Mouse (Mus musculus): ENCODE results near the gene Itga5. TPM values are rescaled to one million over a fixed set of nuclear protein-coding genes. Genes with fewer than 3 reads are reported as not detected.

The Itga5 gene
- total and polyA plus RNA-seq, 3 experiments = 36.4 to 38.6 (median 36.7) TPM

- TF ChIP-seq CTCF (IDR thresholded peaks at IDR 0.05) = no peak
- no peak for TF ChIP-seq EP300 (IDR thresholded peaks at IDR 0.05; ENCODE audit: insufficient read depth, low read depth, low read length)
- TF ChIP-seq POLR2A (IDR thresholded peaks at IDR 0.05; ENCODE audit: insufficient read depth, low read depth, low read length) = no peak
- Histone ChIP-seq H3K9ac (ENCODE audit: low read depth, low read length) (no peak overlapping the region), H3K36me3 (ENCODE audit: control insufficient read depth, insufficient read depth, low read length) (no peaks in the 10 kb centered on the region), H3K27me3 (ENCODE audit: control insufficient read depth, insufficient read depth, low read length) (no peaks in the 10 kb centered on the region), H3K4me3 (no peak overlapping the region), H3K79me2 (replicated peaks; ENCODE audit: control insufficient read depth, insufficient read depth, low read length) (no peaks in the 10 kb centered on the region), H3K27ac (no peak overlapping the region), H3K4me1 (ENCODE audit: control insufficient read depth, insufficient read depth, low read length) (peaks cover 5% of the 10 kb centered on the region; the same call in 1 of the 2 replicates)
- DNase-seq = peak in 1 of 2 experiments; percentile 25
- intact Hi-C loops (cut with DNase I) = loop anchor here (10.0 kb wide), 1 partner anchor 316 kb away; no protein-coding TSS in a partner anchor
- WGBS = 37% methylated on average over 2 of the region's 2 CpGs
These were observed 65.5 kb downstream of the Itga5 start for GRCm38 (mm10) chr15:103301046-103301445.

GRCm38 (mm10) chr15:103300560-103300959 lies 66.0 kb downstream of the Itga5 start:
- peaks cover 5% of the 10 kb centered on the region; the same call in 1 of the 2 replicates for H3K4me1 ChIP-seq (ENCODE audit: control insufficient read depth, insufficient read depth, low read length)
- intact Hi-C loops (cut with DNase I) = loop anchor here (10.0 kb wide), 1 partner anchor 316 kb away; no protein-coding TSS in a partner anchor
- no peak overlapping the region for H3K27ac ChIP-seq
- H3K36me3 ChIP-seq (ENCODE audit: control insufficient read depth, insufficient read depth, low read length) = no peaks in the 10 kb centered on the region
- H3K4me3 ChIP-seq = no peak overlapping the region
- no peaks in the 10 kb centered on the region for H3K27me3 ChIP-seq (ENCODE audit: control insufficient read depth, insufficient read depth, low read length)
- no peak overlapping the region for H3K9ac ChIP-seq (ENCODE audit: low read depth, low read length)
- no peak for TF ChIP-seq POLR2A (IDR thresholded peaks at IDR 0.05; ENCODE audit: insufficient read depth, low read depth, low read length)
- no peak for TF ChIP-seq EP300 (IDR thresholded peaks at IDR 0.05; ENCODE audit: insufficient read depth, low read depth, low read length)
- no peak for TF ChIP-seq CTCF (IDR thresholded peaks at IDR 0.05)
- WGBS = 35% methylated on average over 2 of the region's 2 CpGs
- no peaks in the 10 kb centered on the region for H3K79me2 ChIP-seq (replicated peaks; ENCODE audit: control insufficient read depth, insufficient read depth, low read length)
- no peak for DNase-seq

GRCm38 (mm10) chr15:103300067-103300471 lies 66.5 kb downstream of the Itga5 start:
- Histone ChIP-seq H3K9ac (ENCODE audit: low read depth, low read length) (no peak overlapping the region), H3K4me3 (no peak overlapping the region), H3K4me1 (ENCODE audit: control insufficient read depth, insufficient read depth, low read length) (peaks cover 5% of the 10 kb centered on the region; the same call in 1 of the 2 replicates), H3K27me3 (ENCODE audit: control insufficient read depth, insufficient read depth, low read length) (no peaks in the 10 kb centered on the region), H3K36me3 (ENCODE audit: control insufficient read depth, insufficient read depth, low read length) (no peaks in the 10 kb centered on the region), H3K79me2 (replicated peaks; ENCODE audit: control insufficient read depth, insufficient read depth, low read length) (no peaks in the 10 kb centered on the region), H3K27ac (no peak overlapping the region)
- WGBS = 54% methylated on average over 18 of the region's 18 CpGs
- no peak for DNase-seq
- intact Hi-C loops (cut with DNase I) = loop anchor here (10.0 kb wide), 1 partner anchor 315 kb away; no protein-coding TSS in a partner anchor
- TF ChIP-seq CTCF (IDR thresholded peaks at IDR 0.05) = no peak
- no peak for TF ChIP-seq EP300 (IDR thresholded peaks at IDR 0.05; ENCODE audit: insufficient read depth, low read depth, low read length)

GRCm38 (mm10) chr15:103299644-103300043 lies 66.9 kb downstream of the Itga5 start:
- Histone ChIP-seq H3K4me3 (no peak overlapping the region), H3K9ac (ENCODE audit: low read depth, low read length) (no peak overlapping the region)
- intact Hi-C loops (cut with DNase I) = loop anchor here (10.0 kb wide), 1 partner anchor 315 kb away; no protein-coding TSS in a partner anchor

GRCm38 (mm10) chr15:103298861-103299616 lies 67.5 kb downstream of the Itga5 start:
- intact Hi-C loops (cut with DNase I) = no loop called here
- H3K27ac ChIP-seq = no peak overlapping the region

More at GRCm38 (mm10) chr15:103299644-103300043, 66.9 kb downstream of the Itga5 start:
- H3K27ac ChIP-seq = no peak overlapping the region
- H3K27me3 ChIP-seq (ENCODE audit: control insufficient read depth, insufficient read depth, low read length) = no peaks in the 10 kb centered on the region
- WGBS = 76% methylated on average over 8 of the region's 8 CpGs
- H3K4me1 ChIP-seq (ENCODE audit: control insufficient read depth, insufficient read depth, low read length) = peaks cover 5% of the 10 kb centered on the region; the same call in 1 of the 2 replicates
- no peaks in the 10 kb centered on the region for H3K36me3 ChIP-seq (ENCODE audit: control insufficient read depth, insufficient read depth, low read length)
- no peak for TF ChIP-seq EP300 (IDR thresholded peaks at IDR 0.05; ENCODE audit: insufficient read depth, low read depth, low read length)
- TF ChIP-seq POLR2A (IDR thresholded peaks at IDR 0.05; ENCODE audit: insufficient read depth, low read depth, low read length) = no peak
- TF ChIP-seq CTCF (IDR thresholded peaks at IDR 0.05) = no peak
- H3K79me2 ChIP-seq (replicated peaks; ENCODE audit: control insufficient read depth, insufficient read depth, low read length) = no peaks in the 10 kb centered on the region
- DNase-seq = no peak

GRCm38 (mm10) chr15:103298026-103298425 lies 68.5 kb downstream of the Itga5 start:
- 86% methylated on average over 3 of the region's 3 CpGs for WGBS
- no peak for DNase-seq
- Histone ChIP-seq H3K79me2 (replicated peaks; ENCODE audit: control insufficient read depth, insufficient read depth, low read length) (no peaks in the 10 kb centered on the region), H3K36me3 (ENCODE audit: control insufficient read depth, insufficient read depth, low read length) (no peaks in the 10 kb centered on the region), H3K4me3 (no peak overlapping the region), H3K27me3 (ENCODE audit: control insufficient read depth, insufficient read depth, low read length) (no peaks in the 10 kb centered on the region), H3K27ac (no peak overlapping the region), H3K9ac (ENCODE audit: low read depth, low read length) (no peak overlapping the region), H3K4me1 (ENCODE audit: control insufficient read depth, insufficient read depth, low read length) (peaks cover 1% of the 10 kb centered on the region; the same call in 1 of the 2 replicates)
- intact Hi-C loops (cut with DNase I) = no loop called here
- TF ChIP-seq CTCF (IDR thresholded peaks at IDR 0.05) (no peak), EP300 (IDR thresholded peaks at IDR 0.05; ENCODE audit: insufficient read depth, low read depth, low read length) (no peak), POLR2A (IDR thresholded peaks at IDR 0.05; ENCODE audit: insufficient read depth, low read depth, low read length) (no peak)

More at GRCm38 (mm10) chr15:103298861-103299616, 67.5 kb downstream of the Itga5 start:
- no peaks in the 10 kb centered on the region for H3K27me3 ChIP-seq (ENCODE audit: control insufficient read depth, insufficient read depth, low read length)
- H3K4me3 ChIP-seq = no peak overlapping the region
- H3K36me3 ChIP-seq (ENCODE audit: control insufficient read depth, insufficient read depth, low read length) = no peaks in the 10 kb centered on the region
- WGBS = 89% methylated on average over 5 of the region's 5 CpGs
- H3K9ac ChIP-seq (ENCODE audit: low read depth, low read length) = no peak overlapping the region
- DNase-seq = no peak
- H3K4me1 ChIP-seq (ENCODE audit: control insufficient read depth, insufficient read depth, low read length) = peaks cover 3% of the 10 kb centered on the region; the same call in 1 of the 2 replicates
- TF ChIP-seq EP300 (IDR thresholded peaks at IDR 0.05; ENCODE audit: insufficient read depth, low read depth, low read length) (no peak), CTCF (IDR thresholded peaks at IDR 0.05) (no peak), POLR2A (IDR thresholded peaks at IDR 0.05; ENCODE audit: insufficient read depth, low read depth, low read length) (no peak)
- no peaks in the 10 kb centered on the region for H3K79me2 ChIP-seq (replicated peaks; ENCODE audit: control insufficient read depth, insufficient read depth, low read length)

All from heart, adult 2 months (tissue).